Mouse (Mus musculus) 3134 (cell line): Measurements from ENCODE around the gene Dnm1l.
"Not testable (repeated sequence)": the region's sequence is repeated elsewhere in the genome, so short reads cannot be mapped to it uniquely, and the experiment has no call there.

Experiments
- DNase-seq: peaks from one replicate; pipeline ENCODE4 v3.0.0-alpha.2; 2011; ENCODE audit warnings: low spot score; ENCODE audit not compliant: insufficient read length; ENCODE audit errors: extremely low read depth

The Dnm1l gene

GRCm38 (mm10) chr16:16358481-16359100, at the start of gene Dnm1l:
Gene Dnm1l, minus strand, starts transcription at chr16:16358959.
- peak; percentile 95 for DNase-seq

- not testable (repeated sequence) for DNase-seq
Measured at GRCm38 (mm10) chr16:16367217-16367616, 8.5 kb upstream of the Dnm1l start.

- not testable (repeated sequence) for DNase-seq
Measured at GRCm38 (mm10) chr16:16359101-16359482, 333 bp upstream of the Dnm1l start.

DNA sequence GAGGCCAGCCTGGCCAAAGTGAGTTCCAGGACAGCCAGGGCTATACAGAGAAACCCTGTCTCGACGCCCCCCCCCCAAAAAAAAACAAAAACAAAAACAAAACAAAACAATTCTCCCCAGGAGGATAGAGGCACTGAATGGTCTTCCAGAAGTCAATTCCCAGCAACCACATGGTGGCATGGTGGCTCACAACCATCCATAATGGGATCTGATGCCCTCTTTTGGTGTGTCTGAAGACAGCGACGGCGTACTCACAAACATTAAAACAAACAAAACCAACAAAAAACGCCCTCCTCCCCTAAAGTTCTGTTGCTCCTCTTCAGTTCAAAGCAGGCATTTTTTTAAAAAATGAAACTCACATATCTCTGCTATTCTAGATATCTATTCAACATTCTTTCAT, 851 bp downstream of the Dnm1l start:
- DNase-seq = no peak

DNA sequence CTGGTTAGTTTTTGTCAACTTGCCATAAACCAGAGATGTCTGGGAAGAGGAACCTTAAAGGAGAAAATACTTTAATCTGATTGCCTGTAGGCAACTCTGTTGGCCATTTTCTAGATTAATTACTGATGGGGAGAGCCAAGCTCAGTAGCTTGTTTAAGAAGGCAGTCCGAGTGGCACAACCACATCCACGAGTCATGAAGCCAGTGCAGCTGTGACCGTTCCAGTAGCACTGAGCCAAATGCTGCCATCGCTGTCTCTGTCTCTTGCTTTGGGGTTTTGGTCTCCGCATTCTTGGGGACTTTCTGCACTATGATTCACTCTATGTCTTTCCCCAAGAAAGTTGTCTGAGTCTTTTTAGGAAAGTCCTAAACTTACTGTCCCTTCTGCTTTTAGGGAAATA, 12.3 kb downstream of the Dnm1l start:
- peak; percentile 32 for DNase-seq

DNA sequence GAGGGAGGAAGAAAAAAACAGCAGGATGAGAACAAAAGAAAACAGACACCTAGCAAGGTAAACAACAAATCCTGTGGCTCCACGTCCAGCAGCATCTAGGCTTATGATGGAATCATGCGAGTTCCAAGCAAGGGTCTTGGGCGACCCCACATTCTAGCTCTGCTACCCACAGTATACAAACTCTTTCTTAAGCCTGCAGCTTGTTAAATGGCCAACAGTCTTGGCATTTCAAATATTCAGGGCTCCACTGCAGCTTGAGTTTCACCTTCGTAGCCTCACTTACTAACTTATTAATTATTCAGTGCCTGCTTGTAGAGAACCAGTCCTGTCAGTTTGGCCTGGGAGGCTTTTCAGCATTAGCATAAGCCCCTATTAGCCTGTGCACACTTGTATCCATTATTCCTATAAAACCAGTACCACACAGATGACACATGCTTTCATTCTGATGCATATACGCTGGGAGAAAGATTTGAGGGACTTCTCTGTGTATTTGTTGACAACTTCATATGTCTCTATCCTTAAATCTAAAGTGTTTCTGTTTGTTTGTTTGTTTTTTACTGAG, 32.9 kb downstream of the Dnm1l start:
- no peak for DNase-seq

DNA sequence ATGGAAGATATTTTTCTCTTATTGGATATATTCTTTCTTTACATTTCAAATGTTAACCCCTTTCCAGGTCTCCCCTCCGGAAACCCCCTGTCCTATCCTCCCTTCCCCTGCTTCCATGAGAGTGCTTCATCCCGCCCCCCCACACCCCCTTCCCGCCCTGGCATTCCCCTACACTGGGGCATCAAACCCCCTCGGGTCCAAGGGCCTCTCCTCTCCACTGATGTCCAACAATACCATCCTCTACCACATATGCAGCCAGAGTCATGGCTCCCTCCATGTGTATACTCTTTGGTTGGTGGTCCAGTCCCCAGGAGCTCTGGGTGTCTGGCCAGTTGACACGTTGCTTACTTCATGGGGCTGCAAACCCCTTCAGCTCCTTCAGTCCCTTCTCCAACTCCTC, 47.4 kb downstream of the Dnm1l start:
- DNase-seq = no peak

DNA sequence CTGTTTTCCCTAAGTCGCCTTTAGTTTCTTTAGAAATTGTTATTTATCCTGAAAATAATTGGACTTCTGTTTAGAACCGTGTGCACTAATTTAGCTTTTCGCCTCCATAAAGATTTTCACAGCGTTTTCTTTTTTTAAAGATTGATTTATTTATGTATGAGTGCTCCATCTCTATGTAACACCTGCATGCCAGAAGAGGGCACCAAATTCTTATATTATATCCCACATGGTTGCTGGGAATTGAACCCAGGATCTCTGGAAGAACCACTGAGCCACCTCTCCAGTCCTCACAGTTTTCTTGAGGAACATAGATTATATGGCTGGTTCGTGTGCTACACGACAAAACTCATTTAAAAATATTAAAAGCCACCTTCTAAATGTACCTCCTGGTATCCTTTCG, 54.9 kb downstream of the Dnm1l start:
- DNase-seq = peak; percentile 21

GRCm38 (mm10) chr16:16303138-16303827, 55.5 kb downstream of the Dnm1l start:
- DNase-seq = peak; percentile 83

GRCm38 (mm10) chr16:16302369-16303137, 56.2 kb downstream of the Dnm1l start, which contains the start of gene Yars2:
Gene Yars2, plus strand, starts transcription at chr16:16302965.
- DNase-seq = peak; percentile 97

DNA sequence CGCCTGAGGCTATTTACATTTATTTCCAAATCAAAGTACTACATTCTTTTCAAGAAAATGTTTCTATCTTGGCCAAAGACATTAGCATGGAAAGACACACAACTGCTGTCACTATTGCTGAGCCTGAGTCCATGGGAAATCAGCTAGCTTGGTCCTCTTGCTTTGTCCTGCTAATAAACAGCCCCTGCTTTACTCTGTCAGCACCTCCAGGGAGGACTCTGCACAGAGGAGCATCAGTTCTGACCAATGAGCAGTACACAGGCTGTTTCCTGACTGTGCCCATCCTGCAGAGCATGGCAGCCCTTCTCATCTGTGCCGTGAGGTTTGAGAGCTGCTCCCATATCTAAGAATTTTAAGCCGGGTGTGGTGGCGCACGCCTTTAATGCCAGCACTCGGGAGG, 85.0 kb downstream of the Dnm1l start:
- DNase-seq = no peak

DNA sequence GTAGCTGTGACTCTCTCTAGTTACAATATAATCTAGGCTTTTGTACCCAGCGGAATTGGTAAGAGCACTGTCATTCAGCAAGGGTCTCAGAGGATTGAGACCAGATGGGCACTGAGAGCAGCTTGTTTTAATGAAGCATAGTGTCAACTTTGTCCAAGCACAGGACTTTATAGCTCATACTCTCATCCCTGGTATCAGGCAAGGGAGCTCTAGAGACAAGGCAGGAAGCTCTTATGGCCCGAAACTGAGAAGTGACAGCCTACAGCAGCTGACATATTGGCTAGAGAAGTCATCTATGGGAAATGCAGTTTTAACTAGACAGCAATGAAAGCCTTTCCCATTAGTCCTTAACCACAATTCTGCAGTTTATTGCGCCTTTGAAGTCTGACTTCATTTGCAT, 85.8 kb downstream of the Dnm1l start:
- DNase-seq = no peak

- no peak for DNase-seq
Measured at GRCm38 (mm10) chr16:16262436-16262835, 96.3 kb downstream of the Dnm1l start.
